Mouse (Mus musculus) monocyte, adult 5-6 weeks (primary cell): Measurements from ENCODE around the gene Gm5485. TPM values are rescaled to one million over a fixed set of nuclear protein-coding genes. Genes with fewer than 3 reads are reported as not detected.

Experiments used
- ATAC-seq: fragments of 153-309, 156-312 bp; replicated peaks from 2 replicates; pipeline ENCODE4 v1.8.0; 2017; ENCODE audit warnings: mild to moderate bottlenecking; ENCODE audit not compliant: low TSS enrichment, insufficient number of reproducible peaks, severe bottlenecking, poor library complexity, low FRiP score
- total RNA-seq: library from RNA; stranded (forward); fragments of 200-1000, 200-491, 200-594 nt; gene quantifications from 3 replicates; pipeline ENCODE4 v1.2.3, GENCODE M21; 2017

Gene Gm5485
- total RNA-seq, 1 experiment from 2014 or later: not detected

GRCm38 (mm10) chr16:48383582-48384257 is 28.5 kb downstream of the Gm5485 start:
- no peak for ATAC-seq

- no peak for ATAC-seq
Observed at GRCm38 (mm10) chr16:48373711-48374485, 38.3 kb downstream of the Gm5485 start.

- no peak for ATAC-seq
Observed at GRCm38 (mm10) chr16:48372461-48372860, 39.8 kb downstream of the Gm5485 start.

GRCm38 (mm10) chr16:48368096-48368495 is 44.1 kb downstream of the Gm5485 start:
- ATAC-seq: no peak

DNA sequence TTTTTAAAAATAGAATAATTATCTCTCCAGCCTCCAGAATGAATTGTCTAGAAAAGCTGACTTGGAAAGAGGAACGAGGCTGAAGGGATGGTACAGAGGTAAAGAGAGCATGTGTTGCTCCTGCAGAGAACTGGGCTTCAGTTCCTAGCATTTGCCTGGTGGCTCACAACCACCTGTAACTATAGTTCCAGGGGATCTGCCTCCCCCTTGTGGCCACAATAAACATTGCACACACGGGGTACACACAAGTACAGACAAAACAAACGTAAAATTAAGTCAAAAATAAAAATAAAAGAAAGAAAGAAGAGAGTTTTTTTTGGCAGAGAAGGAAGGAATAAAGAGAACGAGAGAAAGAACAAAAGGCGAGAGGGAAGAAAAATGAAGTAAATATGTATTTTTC is 45.4 kb downstream of the Gm5485 start:
- no peak for ATAC-seq

DNA sequence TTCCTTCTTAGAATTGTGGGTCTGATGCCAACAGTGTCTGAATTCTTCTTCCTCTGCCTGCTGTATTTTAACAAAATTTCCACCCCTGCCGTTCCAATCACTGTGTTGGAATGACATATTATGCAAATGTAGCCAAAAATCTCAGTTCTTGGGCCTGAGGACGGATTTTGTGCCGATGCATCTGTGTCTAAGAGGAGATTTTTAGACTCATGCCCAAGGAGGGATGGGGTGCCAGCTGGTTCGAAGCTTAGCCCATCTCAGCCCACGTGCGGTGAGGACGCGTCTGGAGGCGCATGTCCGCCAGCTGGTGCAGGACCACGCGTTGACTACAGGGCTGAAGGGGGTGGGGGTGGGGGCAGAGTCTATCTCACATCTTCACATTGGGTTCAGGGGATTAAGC is 51.3 kb downstream of the Gm5485 start:
- ATAC-seq: no peak

DNA sequence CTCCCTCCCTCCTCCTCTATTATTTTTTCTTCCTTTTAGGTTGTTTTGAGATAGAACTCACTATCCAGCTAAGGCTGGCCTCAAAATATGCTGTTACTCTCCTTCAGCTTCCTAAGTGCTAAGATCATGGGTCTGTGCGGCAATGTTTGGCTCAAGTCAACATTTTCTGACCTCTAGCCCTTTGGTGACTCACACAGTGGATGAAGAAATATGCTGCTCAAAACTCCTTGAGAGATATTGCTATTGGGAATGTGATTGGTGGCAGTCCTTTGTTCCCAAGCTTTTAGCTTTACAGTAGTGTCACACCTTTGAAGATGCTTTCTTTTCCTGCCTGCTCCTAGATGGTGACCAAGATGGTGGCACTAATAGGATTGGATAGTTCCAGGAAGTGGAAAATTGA is 55.8 kb downstream of the Gm5485 start:
- ATAC-seq: no peak

DNA sequence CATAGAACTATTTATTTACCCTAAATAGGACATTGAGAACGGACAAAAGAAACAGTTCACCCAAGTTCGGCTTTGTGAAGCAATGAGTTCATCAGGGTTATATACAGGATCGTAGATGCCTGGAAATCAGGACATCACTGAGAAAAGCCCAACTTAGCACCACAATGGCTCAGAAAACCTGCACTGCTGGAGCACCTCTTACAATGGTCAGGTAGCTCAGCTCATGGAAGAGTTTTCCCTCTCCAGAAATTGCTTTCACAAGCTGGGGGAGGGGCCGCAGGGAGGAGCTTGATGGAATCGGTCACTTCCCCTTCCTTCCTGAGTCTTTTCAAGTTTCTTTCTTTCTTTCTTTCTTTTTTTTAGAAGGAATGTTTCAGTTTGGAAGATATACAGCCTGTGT is 56.5 kb downstream of the Gm5485 start:
- ATAC-seq: no peak

Other genes with a start within 250 kb of the Gm5485 start
- not detected in 3 replicates for gene Dppa4, start 128.7 kb downstream of the Gm5485 start, total RNA-seq
- gene Dppa2, start 108.5 kb downstream of the Gm5485 start, total RNA-seq: not detected in 3 replicates
- gene Morc1, start 18.8 kb upstream of the Gm5485 start, total RNA-seq: not detected in 3 replicates